8 mouse cellular contexts compared by ENCODE assay signal in genomic region chr1:138856101-138856950, GRCm38 (mm10). TPM values are rescaled to one million over a fixed set of nuclear protein-coding genes. Genes with fewer than 3 reads are reported as not detected.
DNase-seq lines count a peak whose midpoint lies in the region; ATAC-seq and TF ChIP-seq lines count a peak whose summit lies in the region.
"Not testable (repeated sequence)": the region's sequence is repeated elsewhere in the genome, so short reads cannot be mapped to it uniquely, and the experiment has no call there.

TSS of gene 2310009B15Rik (minus strand) at chr1:138856852.

- CTCF ChIA-PET in Patski (lab: Charles Lee), result not testable (repeated sequence)

- peak within 1 kb of the TSS; percentile 89 for H3K27ac ChIP-seq in hindbrain, embryonic 14.5 days

- not testable (repeated sequence) for H3K36me3 ChIP-seq in hindbrain, embryonic 14.5 days (replicated peaks; ENCODE audit: control insufficient read depth, insufficient read depth)

- not testable (repeated sequence) for DNase-seq in Patski (ENCODE audit: low read depth, low spot score)
- DNase-seq in cerebellum, postnatal 14 days, result peak; percentile 86 to 88
- peak; percentile 78 to 80 for DNase-seq in frontal cortex, postnatal 36 days (ENCODE audit: low spot score in 2 of 2)
- DNase-seq in hindbrain, embryonic 14.5 days (ENCODE audit: low spot score), result peak; percentile 79
- peak; percentile 47 for DNase-seq in left cerebral cortex, adult 11 months (ENCODE audit: low spot score)
- DNase-seq in lung, postnatal 36 days, result peak; percentile 72
- peak; percentile 90 for DNase-seq in retina, postnatal 1 day
- DNase-seq in thymus, postnatal 4 days, result peak; percentile 94

- not testable (repeated sequence) for H3K4me1 ChIP-seq in hindbrain, embryonic 14.5 days (replicated peaks; ENCODE audit: control insufficient read depth, insufficient read depth, low read length)

- in situ Hi-C loops in Patski (cut with MboI; ENCODE audit: low pct_unique_long_range_greater_than_20kb), result not testable (repeated sequence)

- POLR2A ChIA-PET in Patski (lab: Charles Lee), result interaction anchor here (0.5 to 1.3 kb wide), 2 partner anchors 72 to 108 kb away, joined by 3 read pairs; no protein-coding TSS in a partner anchor

- not testable (repeated sequence) for TF ChIP-seq CTCF in Patski (IDR thresholded peaks at IDR 0.05)

- H3K4me2 ChIP-seq in hindbrain, embryonic 14.5 days (replicated peaks), result peak within 1 kb of the TSS; percentile 29

- not testable (repeated sequence) for H3K27me3 ChIP-seq in Patski; hindbrain, embryonic 14.5 days (ENCODE audit: control insufficient read depth, insufficient read depth, low read length)

- WGBS in hindbrain, embryonic 14.5 days, result 1% methylated on average over 33 of the region's 79 CpGs

- peak within 1 kb of the TSS; percentile 55 for H3K9ac ChIP-seq in hindbrain, embryonic 14.5 days

- not testable (repeated sequence) for H3K9me3 ChIP-seq in hindbrain, embryonic 14.5 days (ENCODE audit: control insufficient read depth, low read length)

- H3K4me3 ChIP-seq in hindbrain, embryonic 14.5 days (replicated peaks; ENCODE audit: low read length), result peak within 1 kb of the TSS; percentile 43

- ATAC-seq in Patski, result peak; percentile 99
- peak; percentile 99 for ATAC-seq in hindbrain, embryonic 14.5 days (ENCODE audit: low FRiP score)

RNA-seq across cellular contexts. Expression of gene 2310009B15Rik, which starts in this region (rescaled TPM):
- 29.8 TPM for polyA plus RNA-seq in Patski (2021)
- polyA plus RNA-seq in hindbrain, embryonic 14.5 days (2014; fragmentation: Nextera tagmentation; extraction: Ambion mirVana), result 32.5 and 37.1 TPM in 2 replicates
